Mouse (Mus musculus) G1E (cell line): Measurements from ENCODE around the gene Snrnp40.

Experiments
- CTCF ChIP-seq: IDR thresholded peaks from 2 replicates; pipeline ENCODE4 v1.5.1; 2012; ENCODE audit warnings: low read depth, low read length, inconsistent platforms, mixed read lengths
- GATA1 ChIP-seq: IDR thresholded peaks from 2 replicates; pipeline ENCODE4 v1.6.1; 2012; ENCODE audit warnings: borderline replicate concordance, low read length, inconsistent platforms, mixed read lengths
- GATA2 ChIP-seq: IDR thresholded peaks from 2 replicates; pipeline ENCODE4 v1.6.1; 2012; ENCODE audit warnings: low read depth, low read length, inconsistent platforms, borderline replicate concordance
- POLR2AphosphoS5 ChIP-seq: IDR thresholded peaks from 2 replicates; pipeline ENCODE4 v1.6.1; 2012; ENCODE audit warnings: low read depth, low read length, inconsistent platforms; ENCODE audit not compliant: insufficient replicate concordance
- TAL1 ChIP-seq: conservative IDR thresholded peaks from 2 replicates; pipeline ENCODE4 v1.6.1; 2012; ENCODE audit warnings: low read depth, low read length, inconsistent platforms, mixed read lengths

- no peak for TF ChIP-seq CTCF
- TF ChIP-seq GATA1 = no peak
- no peak for TF ChIP-seq TAL1
- TF ChIP-seq POLR2AphosphoS5 = no peak
- TF ChIP-seq GATA2 = no peak
These were observed 9.1 kb upstream of the Snrnp40 start for GRCm38 (mm10) chr4:130350690-130351422.
